Mouse (Mus musculus): ENCODE results near the gene Arhgef18. TPM values are rescaled to one million over a fixed set of nuclear protein-coding genes. Genes with fewer than 3 reads are reported as not detected.

The Arhgef18 gene
- total and polyA plus RNA-seq, 3 experiments, result 3.0 to 6.6 TPM; not detected in 1

DNA sequence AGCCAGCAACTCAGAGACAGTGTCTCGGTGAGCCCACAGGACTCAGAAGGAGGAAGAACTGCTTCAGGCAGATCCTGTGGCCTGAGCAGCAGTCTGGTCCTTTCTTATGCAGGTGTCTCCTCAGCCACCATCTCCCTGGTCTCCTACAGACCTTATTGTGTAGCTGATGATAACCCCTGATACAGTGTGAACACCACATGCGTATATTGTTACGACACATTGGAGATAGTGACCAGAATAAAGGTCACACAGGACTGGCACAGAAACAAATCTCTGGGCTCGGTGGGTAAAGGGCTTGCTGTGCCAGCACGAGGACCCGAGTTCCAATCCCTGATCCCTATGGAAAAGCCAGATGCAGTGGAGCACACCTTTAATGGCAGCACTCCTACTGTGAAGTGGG, 22.9 kb downstream of the Arhgef18 start:
- Histone ChIP-seq H3K27me3 (ENCODE audit: control insufficient read depth in 1 of 2, insufficient read depth in 2 of 2, low read length in 2 of 2) (no peaks in the 10 kb centered on the region), H3K9me3 (replicated peaks; ENCODE audit: insufficient read depth, low read length) (no peaks in the 10 kb centered on the region), H3K27ac (ENCODE audit: control insufficient read depth, low read depth, low read length) (peak overlapping the region; percentile 49; the same call in 1 of the 2 replicates), H3K4me3 (ENCODE audit: control insufficient read depth in 1 of 2, insufficient read depth in 1 of 2, low read depth in 2 of 2, low read length in 2 of 2) (no peak overlapping the region), H3K9ac (ENCODE audit: control insufficient read depth, low read depth, low read length, poor library complexity, severe bottlenecking) (no peak overlapping the region), H3K36me3 (ENCODE audit: control insufficient read depth in 1 of 2, insufficient read depth in 2 of 2, low read length in 2 of 2) (peaks cover 0 to 45% of the 10 kb centered on the region in 2 experiments; a peak in 2 of 4 replicates), H3K79me2 (ENCODE audit: control insufficient read depth, insufficient read depth, low read length, poor library complexity) (no peaks in the 10 kb centered on the region), H3K4me1 (ENCODE audit: control insufficient read depth in 1 of 2, insufficient read depth in 2 of 2, low read length in 2 of 2) (peaks cover 21 to 44% of the 10 kb centered on the region in 2 experiments)
- DNase-seq (ENCODE audit: low read depth, low spot score), result no peak
- TF ChIP-seq UBTF (IDR thresholded peaks at IDR 0.05; ENCODE audit: borderline replicate concordance, insufficient read depth, low read depth, low read length), result no peak
- TF ChIP-seq GABPA (IDR thresholded peaks at IDR 0.05; ENCODE audit: low read depth, low read length), result no peak
- no peak for TF ChIP-seq ZKSCAN1 (IDR thresholded peaks at IDR 0.05; ENCODE audit: low read depth, low read length)
- no peak for TF ChIP-seq NELFE (IDR thresholded peaks at IDR 0.05; ENCODE audit: low read depth, low read length)
- TF ChIP-seq USF2 (IDR thresholded peaks at IDR 0.05; ENCODE audit: borderline replicate concordance in 1 of 2, insufficient read depth in 1 of 2, low read depth in 1 of 2, low read length in 2 of 2), result no peak
- TF ChIP-seq SIN3A (IDR thresholded peaks at IDR 0.05; ENCODE audit: low read length), result no peak

DNA sequence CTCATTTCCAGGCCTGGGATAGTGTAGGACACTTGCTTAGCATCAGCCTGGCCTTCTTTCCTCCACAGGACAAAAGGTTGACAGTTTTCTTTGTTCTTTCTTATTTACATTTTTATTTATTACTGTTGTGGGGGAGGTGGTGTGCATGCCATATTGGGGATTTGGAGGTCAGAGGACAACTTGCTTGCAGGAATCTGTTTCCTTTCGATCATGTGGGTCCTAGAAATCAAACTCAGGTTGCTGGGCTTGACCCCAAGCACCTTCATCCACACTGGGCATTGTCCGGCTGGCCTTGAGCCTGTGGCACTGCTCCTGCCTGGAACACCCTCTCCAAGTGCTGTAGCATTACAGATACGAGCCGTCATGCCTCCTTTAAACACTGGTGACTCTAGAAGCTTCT, 24.0 kb downstream of the Arhgef18 start:
- Histone ChIP-seq H3K79me2 (ENCODE audit: control insufficient read depth, insufficient read depth, low read length, poor library complexity) (no peaks in the 10 kb centered on the region), H3K36me3 (ENCODE audit: control insufficient read depth in 1 of 2, insufficient read depth in 2 of 2, low read length in 2 of 2) (peaks cover 0 to 34% of the 10 kb centered on the region in 2 experiments; a peak in 2 of 4 replicates), H3K9ac (ENCODE audit: control insufficient read depth, low read depth, low read length, poor library complexity, severe bottlenecking) (no peak overlapping the region), H3K4me3 (ENCODE audit: control insufficient read depth in 1 of 2, insufficient read depth in 1 of 2, low read depth in 2 of 2, low read length in 2 of 2) (no peak overlapping the region), H3K27me3 (ENCODE audit: control insufficient read depth in 1 of 2, insufficient read depth in 2 of 2, low read length in 2 of 2) (no peaks in the 10 kb centered on the region), H3K9me3 (replicated peaks; ENCODE audit: insufficient read depth, low read length) (no peaks in the 10 kb centered on the region), H3K27ac (ENCODE audit: control insufficient read depth, low read depth, low read length) (no peak overlapping the region), H3K4me1 (ENCODE audit: control insufficient read depth in 1 of 2, insufficient read depth in 2 of 2, low read length in 2 of 2) (peaks cover 19 to 33% of the 10 kb centered on the region in 2 experiments)
- TF ChIP-seq TBP (IDR thresholded peaks at IDR 0.05; ENCODE audit: low read depth, low read length), result no peak
- no peak for TF ChIP-seq HCFC1 (IDR thresholded peaks at IDR 0.05; ENCODE audit: low read depth, low read length)
- TF ChIP-seq ZC3H11A (IDR thresholded peaks at IDR 0.05; ENCODE audit: low read depth, low read length), result no peak
- TF ChIP-seq NELFE (IDR thresholded peaks at IDR 0.05; ENCODE audit: low read depth, low read length), result no peak
- TF ChIP-seq NRF1 (IDR thresholded peaks at IDR 0.05; ENCODE audit: insufficient read depth, low read depth, low read length, poor library complexity, severe bottlenecking), result no peak
- no peak for TF ChIP-seq MXI1 (IDR thresholded peaks at IDR 0.05; ENCODE audit: low read depth, low read length)
- TF ChIP-seq MAFK (IDR thresholded peaks at IDR 0.05; ENCODE audit: borderline replicate concordance, low read depth, low read length), result no peak
- no peak for TF ChIP-seq USF1 (IDR thresholded peaks at IDR 0.05; ENCODE audit: low read depth, low read length)
- TF ChIP-seq SMC3 (IDR thresholded peaks at IDR 0.05; ENCODE audit: low read depth, low read length), result no peak
- TF ChIP-seq MAX (IDR thresholded peaks at IDR 0.05; ENCODE audit: low read length), result no peak
- TF ChIP-seq UBTF (IDR thresholded peaks at IDR 0.05; ENCODE audit: borderline replicate concordance, insufficient read depth, low read depth, low read length), result no peak
- TF ChIP-seq MYC (IDR thresholded peaks at IDR 0.05; ENCODE audit: low read depth, low read length), result no peak
- TF ChIP-seq ZMIZ1 (IDR thresholded peaks at IDR 0.05; ENCODE audit: low read depth, low read length), result no peak
- DNase-seq (ENCODE audit: low read depth, low spot score), result no peak

All from MEL (cell line).